Mouse (Mus musculus): ENCODE results near the gene Kcnh6. TPM values are rescaled to one million over a fixed set of nuclear protein-coding genes. Genes with fewer than 3 reads are reported as not detected.

Gene Kcnh6
- polyA plus RNA-seq (2014; fragmentation: Illumina TruSeq; extraction: RNeasy Lipid Tissue Mini Kit (QIAGEN cat#74804); ENCODE audit: low read depth, low replicate concordance): not detected

GRCm38 (mm10) chr11:106007821-106008220 is at the start of gene Kcnh6:
Kcnh6 (plus strand) TSS chr11:106008124.

GRCm38 (mm10) chr11:105967741-105968574 is 40.0 kb upstream of the Kcnh6 start, which contains the start of gene Ace:
Ace (plus strand) TSS chr11:105967945.

GRCm38 (mm10) chr11:105994375-105994774 is 13.5 kb upstream of the Kcnh6 start, which contains the start of gene Ace3:
Ace3 (plus strand) TSS chr11:105994675.

GRCm38 (mm10) chr11:106036548-106037417 is 28.9 kb downstream of the Kcnh6 start, which contains the start of gene Dcaf7:
Dcaf7 (plus strand) TSS chr11:106036872.

GRCm38 (mm10) chr11:106065923-106066571 is 58.1 kb downstream of the Kcnh6 start, which contains the start of gene Taco1:
Taco1 (plus strand) TSS chr11:106066061.

Other genes with a start within 250 kb of the Kcnh6 start
- 5.1 TPM for gene Cyb561, start 54.8 kb upstream of the Kcnh6 start, polyA plus RNA-seq (2014; fragmentation: Illumina TruSeq; extraction: RNeasy Lipid Tissue Mini Kit (QIAGEN cat#74804); ENCODE audit: low read depth, low replicate concordance)
- 208 TPM for gene Ace, start 40.2 kb upstream of the Kcnh6 start, polyA plus RNA-seq (2014; fragmentation: Illumina TruSeq; extraction: RNeasy Lipid Tissue Mini Kit (QIAGEN cat#74804); ENCODE audit: low read depth, low replicate concordance)
- 19.8 TPM for gene Ace3, start 13.4 kb upstream of the Kcnh6 start, polyA plus RNA-seq (2014; fragmentation: Illumina TruSeq; extraction: RNeasy Lipid Tissue Mini Kit (QIAGEN cat#74804); ENCODE audit: low read depth, low replicate concordance)
- 26.9 TPM for gene Dcaf7, start 28.7 kb downstream of the Kcnh6 start, polyA plus RNA-seq (2014; fragmentation: Illumina TruSeq; extraction: RNeasy Lipid Tissue Mini Kit (QIAGEN cat#74804); ENCODE audit: low read depth, low replicate concordance)
- gene Taco1, start 57.9 kb downstream of the Kcnh6 start, polyA plus RNA-seq (2014; fragmentation: Illumina TruSeq; extraction: RNeasy Lipid Tissue Mini Kit (QIAGEN cat#74804); ENCODE audit: low read depth, low replicate concordance): 2.2 TPM
- 4.4 TPM for gene Map3k3, start 76.5 kb downstream of the Kcnh6 start, polyA plus RNA-seq (2014; fragmentation: Illumina TruSeq; extraction: RNeasy Lipid Tissue Mini Kit (QIAGEN cat#74804); ENCODE audit: low read depth, low replicate concordance)
- gene Gm10840, start 152.7 kb downstream of the Kcnh6 start, polyA plus RNA-seq (2014; fragmentation: Illumina TruSeq; extraction: RNeasy Lipid Tissue Mini Kit (QIAGEN cat#74804); ENCODE audit: low read depth, low replicate concordance): 1.4 TPM
- gene Limd2, start 152.7 kb downstream of the Kcnh6 start, polyA plus RNA-seq (2014; fragmentation: Illumina TruSeq; extraction: RNeasy Lipid Tissue Mini Kit (QIAGEN cat#74804); ENCODE audit: low read depth, low replicate concordance): 106 TPM
- gene Strada, start 194.0 kb downstream of the Kcnh6 start, polyA plus RNA-seq (2014; fragmentation: Illumina TruSeq; extraction: RNeasy Lipid Tissue Mini Kit (QIAGEN cat#74804); ENCODE audit: low read depth, low replicate concordance): 72.2 TPM
- 42.5 TPM for gene Ccdc47, start 208.2 kb downstream of the Kcnh6 start, polyA plus RNA-seq (2014; fragmentation: Illumina TruSeq; extraction: RNeasy Lipid Tissue Mini Kit (QIAGEN cat#74804); ENCODE audit: low read depth, low replicate concordance)
- 47.3 TPM for gene Ddx42, start 208.8 kb downstream of the Kcnh6 start, polyA plus RNA-seq (2014; fragmentation: Illumina TruSeq; extraction: RNeasy Lipid Tissue Mini Kit (QIAGEN cat#74804); ENCODE audit: low read depth, low replicate concordance)
- 18.6 TPM for gene Ftsj3, start 248.0 kb downstream of the Kcnh6 start, polyA plus RNA-seq (2014; fragmentation: Illumina TruSeq; extraction: RNeasy Lipid Tissue Mini Kit (QIAGEN cat#74804); ENCODE audit: low read depth, low replicate concordance)
- 40.5 TPM for gene Psmc5, start 248.0 kb downstream of the Kcnh6 start, polyA plus RNA-seq (2014; fragmentation: Illumina TruSeq; extraction: RNeasy Lipid Tissue Mini Kit (QIAGEN cat#74804); ENCODE audit: low read depth, low replicate concordance)

Data from testis, adult 10 weeks (tissue).